Mouse (Mus musculus) R1 (cell line): ENCODE measurements at regions not wholly inside any gene's neighbourhood (a gene's known extent, or its start where the extent isn't known, plus 50 kb on each side); places are given as distances from the start of the nearest gene placed in this dataset.

Experiments used
- DNase-seq: peaks from one replicate; pipeline ENCODE4 v3.0.0-alpha.2; 2018; ENCODE audit warnings: low read depth, low spot score

GRCm38 (mm10) chrX:49387439-49387838 lies 76.3 kb upstream of the Arhgap36 start:
- no peak for DNase-seq

- DNase-seq, result peak; percentile 26
These were observed 86.7 kb upstream of the Arhgap36 start for GRCm38 (mm10) chrX:49377067-49377466.

- no peak for DNase-seq
These were observed 82.3 kb upstream of the Enox2 start for GRCm38 (mm10) chrX:49370384-49370783.

- no peak for DNase-seq
These were observed 81.3 kb upstream of the Enox2 start for GRCm38 (mm10) chrX:49369404-49369803.

GRCm38 (mm10) chrX:49346451-49346850 lies 58.4 kb upstream of the Enox2 start:
- no peak for DNase-seq
